Mouse (Mus musculus): Measurements from ENCODE around the gene Sepsecs. TPM values are rescaled to one million over a fixed set of nuclear protein-coding genes. Genes with fewer than 3 reads are reported as not detected.
A peak's percentile ranks its signal among the peaks of the same experiment; 100 is the strongest.

The Sepsecs gene
- total RNA-seq, 2 experiments from 2014 or later: 11.3 TPM

DNA sequence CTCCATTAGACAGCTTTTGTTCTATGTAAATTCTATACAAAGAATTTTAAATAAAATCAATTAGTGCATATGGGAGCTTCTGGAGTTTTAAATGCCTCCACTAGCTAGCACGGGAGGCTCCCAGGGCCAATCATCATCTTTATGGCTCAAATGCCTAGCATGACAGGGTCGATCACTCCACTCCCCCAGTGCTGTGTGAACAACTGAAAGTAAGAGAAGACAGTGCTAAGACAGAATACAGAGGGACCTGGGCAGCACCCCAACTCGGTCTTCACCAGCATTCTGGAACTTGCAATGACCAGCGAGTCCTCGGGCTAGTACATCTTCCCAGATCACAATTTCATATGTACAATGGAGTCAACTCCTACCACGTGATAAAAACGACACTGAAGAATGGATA, 16.9 kb downstream of the Sepsecs start:
- no peak for DNase-seq
- intact Hi-C loops (cut with DNase I): loop anchor here (5.0 to 10.0 kb wide), 2 partner anchors 85 to 118 kb away; partner anchors contain the start of gene Lgi2

DNA sequence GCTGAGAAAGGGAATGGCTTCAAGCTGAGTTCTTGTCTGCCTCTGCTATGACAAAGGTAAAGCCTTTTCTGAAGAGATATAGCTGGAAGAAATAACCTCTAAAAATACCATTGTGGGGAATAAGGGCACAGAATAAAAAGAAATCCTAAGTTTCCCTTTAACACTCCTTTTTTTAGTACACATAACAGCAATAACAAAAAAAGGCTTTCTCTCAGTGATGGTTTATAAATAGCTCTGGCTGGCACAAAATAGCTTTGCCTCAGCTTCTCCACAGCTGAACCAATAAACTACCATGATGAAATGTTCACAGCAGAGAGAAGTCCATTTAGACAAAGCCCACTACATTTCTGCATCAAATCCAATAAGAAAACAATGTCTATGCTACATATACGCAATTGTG, 17.4 kb downstream of the Sepsecs start:
- intact Hi-C loops (cut with DNase I): loop anchor here (5.0 to 10.0 kb wide), 2 partner anchors 85 to 117 kb away; partner anchors contain the start of gene Lgi2
- no peak for DNase-seq

DNA sequence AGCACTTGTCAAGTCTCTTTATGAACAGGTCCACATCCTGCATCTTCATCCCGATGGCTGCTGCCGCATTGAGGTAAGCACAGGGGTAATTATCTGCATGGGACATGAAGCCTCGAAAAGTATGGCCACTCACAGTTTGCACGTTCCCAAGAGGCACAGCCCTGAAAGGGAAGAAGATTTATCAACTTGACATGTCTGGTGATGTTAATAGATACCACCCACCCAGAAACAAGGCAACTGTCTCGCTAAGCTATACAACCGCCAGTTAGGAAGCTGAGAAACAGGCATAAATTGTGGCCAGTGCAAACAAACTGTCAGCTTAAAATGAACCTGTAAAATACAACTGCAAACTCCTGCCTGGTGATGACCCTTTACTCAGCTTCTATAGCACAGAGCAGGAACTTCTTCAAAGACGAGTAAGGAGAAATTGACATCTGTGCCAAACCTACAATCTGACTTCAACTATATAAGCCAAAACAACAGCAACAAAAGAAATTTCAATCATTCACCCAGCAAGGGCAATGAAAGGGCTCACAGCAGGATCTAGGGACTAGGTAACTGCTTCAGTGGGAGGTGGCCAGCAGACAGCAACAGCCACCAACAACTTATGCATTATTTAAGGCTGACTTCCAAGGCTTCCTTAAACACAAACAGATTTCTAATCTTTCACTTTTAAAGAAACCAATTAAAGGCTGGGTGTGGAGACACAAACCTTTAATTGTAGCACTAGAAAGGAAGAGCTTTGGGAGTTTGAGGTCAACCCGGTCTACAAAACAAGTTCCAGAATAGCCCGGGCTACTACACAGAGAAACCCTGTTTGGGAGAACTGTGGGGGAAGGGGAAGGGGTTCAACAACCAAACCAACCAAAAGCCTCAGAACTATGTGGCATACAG, 25.3 kb downstream of the Sepsecs start:
- DNase-seq: no peak
- intact Hi-C loops (cut with DNase I): no loop called here

- no peak for DNase-seq
- intact Hi-C loops (cut with DNase I): no loop called here
Measured at GRCm38 (mm10) chr5:52641736-52642135, 27.8 kb downstream of the Sepsecs start.

- intact Hi-C loops (cut with DNase I): no loop called here
- no peak for DNase-seq
Measured at GRCm38 (mm10) chr5:52638916-52639315, 30.6 kb downstream of the Sepsecs start.

DNA sequence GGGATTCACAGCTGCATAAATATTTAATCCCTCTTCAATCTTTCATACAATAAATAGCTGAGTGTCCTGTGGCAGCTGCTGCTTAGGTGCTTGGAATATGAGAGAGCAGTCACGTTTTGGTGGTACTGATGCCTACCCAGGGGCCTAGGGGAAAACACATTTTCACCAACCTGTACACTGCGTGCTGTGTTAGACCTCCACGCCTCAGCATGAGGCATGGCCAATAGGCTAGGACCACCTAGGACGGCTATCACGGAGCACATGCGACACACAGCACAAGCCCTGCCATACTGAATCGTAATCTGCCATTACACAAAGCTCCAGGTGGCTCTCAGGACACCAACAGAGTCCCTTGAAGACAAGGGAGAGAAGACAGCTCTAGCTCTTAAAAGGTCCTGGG, 31.5 kb downstream of the Sepsecs start:
- no peak for DNase-seq
- intact Hi-C loops (cut with DNase I): no loop called here

DNA sequence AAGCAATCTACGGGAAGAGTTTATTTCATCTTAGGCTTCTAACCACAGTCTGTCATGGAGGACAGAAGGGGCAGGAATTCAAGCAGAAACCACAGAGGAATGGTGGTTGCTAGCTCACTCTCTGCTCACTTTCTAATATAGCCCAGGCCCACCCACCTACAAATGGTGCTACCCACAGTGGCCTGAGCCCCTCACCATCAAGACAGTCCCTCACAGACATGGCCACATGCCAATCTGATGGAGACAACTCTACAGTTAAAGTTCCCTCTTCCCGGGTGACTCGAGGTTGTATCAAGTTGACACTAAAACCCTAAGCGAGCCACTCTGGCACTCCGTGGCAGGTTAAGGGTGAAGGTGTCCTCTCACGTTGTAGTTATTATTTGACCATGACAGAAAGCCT, 32.6 kb downstream of the Sepsecs start:
- no peak for DNase-seq
- intact Hi-C loops (cut with DNase I): no loop called here

GRCm38 (mm10) chr5:52636025-52636755, 33.3 kb downstream of the Sepsecs start:
- intact Hi-C loops (cut with DNase I): no loop called here
- DNase-seq: no peak

DNA sequence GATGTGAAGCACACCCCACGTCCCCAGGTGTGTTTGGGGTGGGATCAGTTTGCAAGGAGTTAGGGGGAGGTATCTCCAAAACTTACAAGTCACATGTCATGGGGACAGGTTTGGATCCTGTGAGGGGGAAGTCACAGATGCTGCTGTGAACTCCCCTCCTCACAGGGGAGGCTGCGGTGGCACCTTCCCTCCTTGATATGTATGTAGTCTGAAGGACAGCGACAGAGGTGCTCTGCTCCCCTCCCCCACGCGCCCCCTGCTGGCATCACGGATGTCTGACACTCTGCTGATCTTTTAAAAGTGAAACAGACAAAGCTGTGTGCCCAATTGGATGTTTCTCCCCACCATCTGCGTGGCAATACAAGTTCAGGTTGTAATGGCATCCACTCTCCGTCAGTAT, 35.5 kb downstream of the Sepsecs start:
- intact Hi-C loops (cut with DNase I): no loop called here

DNA sequence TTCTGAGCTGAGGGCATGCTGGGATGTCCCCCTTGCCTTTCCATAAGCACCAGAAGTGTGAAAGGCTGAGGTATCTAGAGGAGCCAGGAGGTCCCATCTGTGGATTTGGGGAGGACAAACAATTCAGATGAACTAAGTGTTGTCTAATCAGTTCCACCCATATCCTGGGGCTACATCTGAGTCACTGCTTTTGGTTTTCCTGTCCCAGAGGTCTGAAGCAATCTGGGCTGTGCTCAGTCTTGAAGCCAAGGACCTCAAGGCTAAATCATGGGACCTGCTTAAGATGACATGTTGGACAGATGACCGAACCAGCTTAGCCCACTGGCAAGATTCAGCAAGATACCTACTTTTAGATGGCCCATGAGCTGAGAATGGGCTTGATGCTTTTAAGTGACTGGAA, 39.0 kb downstream of the Sepsecs start:
- no peak for DNase-seq
- intact Hi-C loops (cut with DNase I): no loop called here

More for the DNA sequence above, 35.5 kb downstream of the Sepsecs start:
- DNase-seq: peak; percentile 70

GRCm38 (mm10) chr5:52629214-52629613, 40.3 kb downstream of the Sepsecs start:
- DNase-seq: no peak
- intact Hi-C loops (cut with DNase I): no loop called here

DNA sequence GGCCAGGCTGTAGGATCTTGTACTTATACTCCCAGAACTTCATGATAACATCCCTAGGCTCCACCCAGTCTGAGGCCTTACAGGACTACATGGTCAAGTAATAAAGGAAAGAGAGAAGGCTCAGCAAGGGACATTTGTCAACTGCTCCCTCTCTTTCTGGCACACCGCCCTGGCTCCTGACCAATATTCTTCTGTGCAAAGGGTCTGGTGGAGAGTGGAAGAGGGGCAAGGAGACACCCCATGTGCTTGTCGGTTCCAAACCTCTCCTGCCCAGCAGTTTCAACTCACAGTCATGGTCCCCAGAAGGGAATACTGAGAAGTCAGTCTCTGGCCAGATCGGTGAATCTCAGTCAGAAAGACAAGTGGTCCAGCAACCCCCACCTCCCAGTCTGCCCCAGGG, 40.7 kb downstream of the Sepsecs start:
- peak; percentile 82 for DNase-seq
- intact Hi-C loops (cut with DNase I): no loop called here

DNA sequence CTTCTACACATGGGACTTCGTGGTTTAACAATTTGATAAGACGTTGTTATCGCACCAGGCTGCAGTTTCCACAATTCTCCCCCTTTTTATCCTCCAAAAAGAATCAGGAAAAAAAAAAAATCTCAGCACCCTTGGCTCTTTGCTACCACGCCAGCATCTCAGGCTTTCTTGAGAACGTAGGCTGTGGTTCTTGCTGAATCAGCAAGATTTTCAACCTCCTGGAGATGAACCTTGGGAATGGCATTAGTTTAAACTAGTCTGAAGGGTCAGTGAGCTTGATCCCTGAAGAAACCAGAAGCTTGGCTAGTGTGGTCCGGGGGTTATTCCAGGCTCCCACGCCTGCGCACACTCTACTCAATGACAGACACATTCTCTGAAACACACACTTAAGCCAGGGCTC, 41.8 kb downstream of the Sepsecs start:
- intact Hi-C loops (cut with DNase I): no loop called here
- DNase-seq: no peak

DNA sequence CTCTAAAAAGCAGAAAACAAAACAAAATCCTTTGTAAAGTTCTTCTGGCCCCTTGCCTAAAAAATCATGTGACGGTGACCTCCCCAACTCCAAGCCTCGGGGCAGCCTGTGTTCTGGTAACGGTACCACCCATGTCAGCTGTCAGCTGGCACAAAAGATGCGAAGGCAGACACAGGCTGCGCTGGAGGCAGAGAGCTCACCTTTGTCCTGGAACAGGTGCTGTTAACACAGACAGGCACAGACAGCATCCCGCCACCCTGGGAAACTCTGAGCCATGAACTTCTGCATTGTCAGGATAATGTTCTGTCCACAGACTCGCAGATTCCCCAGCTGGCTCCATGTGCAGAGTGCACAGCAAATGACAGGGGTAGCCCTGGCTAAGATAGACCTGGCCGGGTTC, 43.4 kb downstream of the Sepsecs start:
- DNase-seq: no peak
- intact Hi-C loops (cut with DNase I): no loop called here

DNA sequence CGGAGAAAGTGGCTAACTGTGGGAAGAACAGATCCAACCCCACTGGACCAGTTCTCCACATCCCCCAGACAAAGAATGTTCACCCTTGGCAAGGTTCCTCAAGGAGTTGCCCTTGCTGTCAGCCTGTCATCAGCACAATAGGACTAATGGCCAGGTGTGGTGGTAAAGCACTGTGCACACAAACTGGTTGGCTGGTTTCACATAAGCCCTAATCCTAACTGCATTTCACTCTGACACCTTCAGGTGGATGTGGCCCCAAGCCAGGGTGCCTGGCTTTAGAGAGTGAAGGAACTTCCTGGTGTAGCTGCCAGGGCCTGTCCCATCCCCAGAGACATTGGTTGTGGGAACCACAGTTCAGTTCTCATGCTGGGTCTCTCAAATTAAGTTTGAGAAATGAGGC, 44.6 kb downstream of the Sepsecs start:
- DNase-seq: no peak
- intact Hi-C loops (cut with DNase I): no loop called here

DNA sequence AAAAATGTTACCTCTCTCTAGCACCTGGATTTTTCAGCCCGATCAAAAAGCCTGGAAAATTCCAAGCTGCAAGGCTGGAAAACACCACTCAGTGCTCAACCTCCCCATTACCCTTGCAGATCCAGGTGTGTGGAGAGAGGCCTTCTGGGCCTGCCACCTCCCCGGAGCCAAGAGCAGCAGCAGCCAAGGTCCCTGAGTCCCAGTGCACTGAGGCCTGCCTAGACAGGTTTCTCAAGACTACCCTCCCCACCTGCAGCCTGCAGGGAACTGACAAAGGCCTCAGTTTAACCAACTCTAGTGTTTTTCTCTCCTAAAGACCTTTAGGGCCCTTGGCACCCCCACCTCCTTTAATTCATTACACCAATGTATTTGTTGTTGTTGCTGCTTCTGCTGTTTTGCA, 46.4 kb downstream of the Sepsecs start:
- intact Hi-C loops (cut with DNase I): no loop called here

DNA sequence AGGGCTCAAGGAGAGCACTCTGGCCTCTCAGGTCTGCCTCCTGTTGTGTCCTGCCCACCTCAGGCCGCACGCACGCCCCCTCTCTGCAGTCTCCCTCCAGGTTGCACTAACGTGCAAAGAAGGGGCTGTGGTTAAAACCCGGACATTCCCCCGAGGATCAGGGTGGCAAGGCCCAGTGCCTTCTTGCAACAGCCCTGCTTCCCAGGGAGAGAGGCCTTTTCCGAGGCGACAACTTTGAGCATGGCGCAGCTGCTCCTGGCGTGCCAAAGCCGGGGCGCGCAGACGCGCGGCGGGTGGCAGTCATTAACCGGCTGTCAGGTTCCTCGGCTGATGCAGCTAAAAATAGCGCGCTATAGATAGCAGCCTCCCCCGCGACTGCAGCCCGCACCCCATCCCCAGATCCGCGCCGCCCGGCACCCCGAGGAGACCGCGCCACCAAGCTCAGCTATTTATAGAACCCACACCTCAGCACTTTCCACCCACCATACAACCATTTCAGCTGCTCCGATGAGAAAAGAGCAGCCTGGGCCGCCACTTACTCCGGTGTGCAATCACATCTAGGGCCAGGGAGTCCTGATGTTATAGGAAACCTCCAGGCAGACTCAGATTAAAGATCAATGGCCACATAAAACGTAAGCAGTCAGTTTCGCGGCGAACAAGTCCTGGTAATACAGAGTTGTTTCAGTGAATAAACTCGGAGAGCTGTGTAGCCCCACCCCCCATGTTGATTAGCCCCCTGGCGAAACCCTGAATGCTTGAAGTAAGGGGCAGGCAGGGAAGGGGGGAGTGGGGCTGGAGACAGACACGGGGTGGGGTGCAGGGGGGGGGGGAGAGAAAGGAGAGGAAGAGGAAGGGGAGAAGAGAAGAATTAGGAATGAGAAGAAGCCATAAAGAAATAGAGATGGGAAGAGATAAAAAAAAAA, 50.9 kb downstream of the Sepsecs start:
- intact Hi-C loops (cut with DNase I): no loop called here
- DNase-seq: peak; percentile 74

More for the DNA sequence above, 46.4 kb downstream of the Sepsecs start:
- no peak for DNase-seq

- intact Hi-C loops (cut with DNase I): no loop called here
- no peak for DNase-seq
Measured at GRCm38 (mm10) chr5:52617711-52618347, 51.7 kb downstream of the Sepsecs start.

DNA sequence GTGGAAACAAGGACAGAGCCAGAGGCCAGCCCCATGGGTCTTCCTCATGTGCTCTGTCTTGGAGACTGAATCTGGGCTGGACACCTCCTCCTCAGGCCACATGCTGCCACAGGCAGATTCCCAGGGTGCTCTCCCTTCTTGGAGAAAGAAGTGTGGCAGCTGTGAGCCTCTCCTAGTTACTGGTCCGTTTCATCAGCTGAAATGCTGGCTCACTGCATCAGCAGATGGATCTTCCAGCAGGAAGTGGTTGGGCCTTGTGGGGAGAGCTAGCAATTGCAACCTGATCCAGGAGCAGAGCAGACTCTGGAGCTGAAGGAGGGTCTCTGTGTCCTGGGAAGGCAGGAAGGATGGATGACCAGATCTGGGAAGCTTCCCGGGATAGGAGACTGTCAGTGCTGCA, 53.0 kb downstream of the Sepsecs start:
- peak; percentile 62 for DNase-seq
- intact Hi-C loops (cut with DNase I): no loop called here

DNA sequence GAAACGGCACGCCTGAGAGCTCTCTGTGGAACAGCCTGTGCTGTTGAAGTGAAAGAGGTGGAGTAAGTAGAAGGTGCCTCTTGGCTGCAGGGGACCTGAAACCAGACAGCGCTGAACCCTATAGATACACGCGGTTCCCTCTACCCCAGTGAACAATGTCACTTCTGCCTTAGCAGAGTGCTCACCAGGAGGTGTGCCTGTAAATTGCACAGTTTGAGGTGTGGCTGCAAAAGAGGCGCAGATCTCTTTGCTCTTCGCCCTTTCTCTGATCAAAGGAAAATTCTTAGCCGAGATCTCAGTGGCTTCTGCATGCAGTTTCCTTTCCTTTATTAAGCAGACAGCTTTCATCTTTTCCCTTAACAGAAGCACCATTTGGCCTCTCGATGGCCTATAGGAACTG, 54.1 kb downstream of the Sepsecs start:
- intact Hi-C loops (cut with DNase I): no loop called here
- no peak for DNase-seq
